Mouse (Mus musculus): ENCODE measurements at regions not wholly inside any gene's neighbourhood (a gene's known extent, or its start where the extent isn't known, plus 50 kb on each side); places are given as distances from the start of the nearest gene placed in this dataset.

- Histone ChIP-seq H3K79me2 (replicated peaks; ENCODE audit: control insufficient read depth, extremely low read depth, insufficient read depth, poor library complexity, severe bottlenecking) (no peaks in the 10 kb centered on the region), H3K9ac (ENCODE audit: insufficient read depth, low read depth) (no peak overlapping the region), H3K27me3 (replicated peaks) (no peaks in the 10 kb centered on the region), H3K36me3 (replicated peaks in 1 of 2; ENCODE audit: control insufficient read depth in 1 of 2, insufficient read depth in 1 of 2, low read length in 1 of 2) (no peaks in the 10 kb centered on the region), H3K4me1 (ENCODE audit: control insufficient read depth in 1 of 2, insufficient read depth in 2 of 2) (peaks cover 0 to 5% of the 10 kb centered on the region in 2 experiments; a peak in 2 of 4 replicates), H3K9me3 (replicated peaks; ENCODE audit: low read length) (peaks cover 4% of the 10 kb centered on the region), H3K27ac (ENCODE audit: insufficient read depth, low read depth) (no peak overlapping the region), H3K4me2 (ENCODE audit: insufficient read depth, low read depth, poor library complexity, severe bottlenecking) (no peak overlapping the region), H3K4me3 (replicated peaks in 1 of 3; ENCODE audit: low read depth in 2 of 3, low read length in 2 of 3, poor library complexity in 1 of 3) (no peak overlapping the region)
- TF ChIP-seq SMC3 (IDR thresholded peaks at IDR 0.05; ENCODE audit: low read depth, low read length) (no peak), ELF1 (IDR thresholded peaks at IDR 0.05; ENCODE audit: low read depth, low read length) (no peak), UBTF (IDR thresholded peaks at IDR 0.05; ENCODE audit: low read depth, low read length) (no peak), MAFK (IDR thresholded peaks at IDR 0.05; ENCODE audit: insufficient replicate concordance, low read length) (no peak), USF2 (conservative IDR thresholded peaks at IDR 0.05; ENCODE audit: low read depth, low read length) (no peak), CHD1 (IDR thresholded peaks at IDR 0.05; ENCODE audit: low read depth, low read length) (no peak), BHLHE40 (IDR thresholded peaks at IDR 0.05; ENCODE audit: low read depth, low read length) (no peak), ZNF384 (IDR thresholded peaks at IDR 0.05; ENCODE audit: low read depth, low read length) (no peak), EP300 (IDR thresholded peaks at IDR 0.05; ENCODE audit: low read length) (no peak), GABPA (IDR thresholded peaks at IDR 0.05; ENCODE audit: insufficient replicate concordance, low read depth, low read length) (no peak), POLR2A (IDR thresholded peaks at IDR 0.05; ENCODE audit: low read depth, low read length) (no peak)
- in situ Hi-C loops (cut with MboI; ENCODE audit: low pct_ligation_motif_present, low pct_unique_long_range_greater_than_20kb, low sequenced_read_pairs) = no loop called here
- dilution Hi-C loops (cut with MboI; ENCODE audit: extremely low pct_ligation_motif_present, extremely low pct_unique_long_range_greater_than_20kb, low sequenced_read_pairs) = no loop called here
- no peak for DNase-seq (ENCODE audit: extremely low read depth)
These were observed 92.9 kb upstream of the Rack1 start for GRCm38 (mm10) chr11:48707192-48707591.

- dilution Hi-C loops (cut with MboI; ENCODE audit: extremely low pct_ligation_motif_present, extremely low pct_unique_long_range_greater_than_20kb, low sequenced_read_pairs) = no loop called here
These were observed 89.2 kb upstream of the Rack1 start for GRCm38 (mm10) chr11:48710972-48711371.

More at GRCm38 (mm10) chr11:48710972-48711371, 89.2 kb upstream of the Rack1 start:
- H3K27ac ChIP-seq (ENCODE audit: insufficient read depth, low read depth) = no peak overlapping the region
- H3K4me3 ChIP-seq (replicated peaks in 1 of 3; ENCODE audit: low read depth in 2 of 3, low read length in 2 of 3, poor library complexity in 1 of 3) = no peak overlapping the region
- no peaks in the 10 kb centered on the region for H3K79me2 ChIP-seq (replicated peaks; ENCODE audit: control insufficient read depth, extremely low read depth, insufficient read depth, poor library complexity, severe bottlenecking)
- H3K36me3 ChIP-seq (replicated peaks in 1 of 2; ENCODE audit: control insufficient read depth in 1 of 2, insufficient read depth in 1 of 2, low read length in 1 of 2) = no peaks in the 10 kb centered on the region
- TF ChIP-seq USF1 (IDR thresholded peaks at IDR 0.05; ENCODE audit: low read depth, low read length) (no peak), MAFK (IDR thresholded peaks at IDR 0.05; ENCODE audit: insufficient replicate concordance, low read length) (0 out of 2 replicates have a peak, but pooled peaks have one; percentile 34), SMC3 (IDR thresholded peaks at IDR 0.05; ENCODE audit: low read depth, low read length) (no peak), MAX (IDR thresholded peaks at IDR 0.05; ENCODE audit: low read length) (no peak), TCF12 (IDR thresholded peaks at IDR 0.05; ENCODE audit: low read depth, low read length) (no peak), EP300 (IDR thresholded peaks at IDR 0.05; ENCODE audit: low read length) (peak; percentile 58), ETS1 (conservative IDR thresholded peaks at IDR 0.05; ENCODE audit: low read depth, low read length) (no peak), NRF1 (IDR thresholded peaks at IDR 0.05; ENCODE audit: low read depth, low read length) (no peak), ZC3H11A (IDR thresholded peaks at IDR 0.05; ENCODE audit: low read depth, low read length) (no peak), CHD1 (IDR thresholded peaks at IDR 0.05; ENCODE audit: low read depth, low read length) (no peak), SIN3A (IDR thresholded peaks at IDR 0.05; ENCODE audit: low read length) (peak; percentile 30; the same call in 1 of the 2 replicates), RCOR1 (conservative IDR thresholded peaks at IDR 0.05; ENCODE audit: low read depth, low read length) (no peak), JUND (conservative IDR thresholded peaks at IDR 0.05; ENCODE audit: low read depth, low read length) (no peak), ZKSCAN1 (IDR thresholded peaks at IDR 0.05; ENCODE audit: borderline replicate concordance, low read depth, low read length) (no peak), MEF2A (IDR thresholded peaks at IDR 0.05; ENCODE audit: borderline replicate concordance, low read depth, low read length) (peak; percentile 61; the same call in 1 of the 2 replicates), JUN (IDR thresholded peaks at IDR 0.05; ENCODE audit: insufficient read depth, low read depth, low read length) (no peak), IRF4 (IDR thresholded peaks at IDR 0.05; ENCODE audit: low read depth, low read length) (peak; percentile 12; the same call in 1 of the 2 replicates), BHLHE40 (IDR thresholded peaks at IDR 0.05; ENCODE audit: low read depth, low read length) (no peak), MXI1 (IDR thresholded peaks at IDR 0.05; ENCODE audit: low read depth, low read length) (no peak), KAT2A (IDR thresholded peaks at IDR 0.05; ENCODE audit: insufficient replicate concordance, low read length) (no peak), UBTF (IDR thresholded peaks at IDR 0.05; ENCODE audit: low read depth, low read length) (no peak), POLR2A (IDR thresholded peaks at IDR 0.05; ENCODE audit: low read depth, low read length) (no peak)
- H3K4me2 ChIP-seq (ENCODE audit: insufficient read depth, low read depth, poor library complexity, severe bottlenecking) = peak overlapping the region; percentile 15; the same call in 1 of the 2 replicates
- peak; percentile 56 for DNase-seq (ENCODE audit: extremely low read depth)
- H3K4me1 ChIP-seq (ENCODE audit: control insufficient read depth in 1 of 2, insufficient read depth in 2 of 2) = peaks cover 0 to 5% of the 10 kb centered on the region in 2 experiments; a peak in 2 of 4 replicates
- H3K27me3 ChIP-seq (replicated peaks) = no peaks in the 10 kb centered on the region
- peaks cover 4% of the 10 kb centered on the region for H3K9me3 ChIP-seq (replicated peaks; ENCODE audit: low read length)
- in situ Hi-C loops (cut with MboI; ENCODE audit: low pct_ligation_motif_present, low pct_unique_long_range_greater_than_20kb, low sequenced_read_pairs) = no loop called here
- no peak overlapping the region for H3K9ac ChIP-seq (ENCODE audit: insufficient read depth, low read depth)
